Mouse (Mus musculus): ENCODE measurements around the gene Gm47969. TPM values are rescaled to one million over a fixed set of nuclear protein-coding genes. Genes with fewer than 3 reads are reported as not detected.

Gene Gm47969
- polyA plus RNA-seq, 1 experiment = not detected

DNA sequence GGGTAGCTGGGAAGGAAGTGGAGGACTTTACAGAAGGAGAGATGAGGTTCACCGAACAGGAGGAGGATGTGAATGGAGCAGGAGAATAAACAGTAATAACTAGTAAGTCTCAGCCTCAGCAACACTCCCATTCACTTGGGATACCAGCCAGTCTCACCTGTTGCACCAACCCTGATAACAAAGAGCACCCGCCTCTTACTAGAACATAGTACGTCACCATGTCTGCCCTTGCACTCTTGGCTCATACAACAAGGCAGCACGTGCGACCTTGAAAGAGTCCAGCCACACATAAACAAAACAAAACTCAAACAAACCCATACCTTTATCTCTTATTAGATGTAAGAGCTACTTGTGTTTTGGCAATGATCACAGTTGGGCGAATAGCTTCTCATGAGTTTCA, 12.2 kb upstream of the Gm47969 start:
- WGBS = 83% methylated on average over 6 of the region's 6 CpGs
- no peak overlapping the region for H3K27ac ChIP-seq (ENCODE audit: control insufficient read depth, insufficient read depth, low read depth, low read length, poor library complexity)
- H3K4me1 ChIP-seq (ENCODE audit: control insufficient read depth, insufficient read depth, low read length) = no peaks in the 10 kb centered on the region
- no peak overlapping the region for H3K4me3 ChIP-seq (replicated peaks; ENCODE audit: control insufficient read depth, low read depth, low read length)
- TF ChIP-seq CTCF (IDR thresholded peaks at IDR 0.05; ENCODE audit: control insufficient read depth, insufficient read depth, low read length) (no peak), POLR2A (IDR thresholded peaks at IDR 0.05; ENCODE audit: borderline replicate concordance, control insufficient read depth, low read depth, low read length) (no peak)

DNA sequence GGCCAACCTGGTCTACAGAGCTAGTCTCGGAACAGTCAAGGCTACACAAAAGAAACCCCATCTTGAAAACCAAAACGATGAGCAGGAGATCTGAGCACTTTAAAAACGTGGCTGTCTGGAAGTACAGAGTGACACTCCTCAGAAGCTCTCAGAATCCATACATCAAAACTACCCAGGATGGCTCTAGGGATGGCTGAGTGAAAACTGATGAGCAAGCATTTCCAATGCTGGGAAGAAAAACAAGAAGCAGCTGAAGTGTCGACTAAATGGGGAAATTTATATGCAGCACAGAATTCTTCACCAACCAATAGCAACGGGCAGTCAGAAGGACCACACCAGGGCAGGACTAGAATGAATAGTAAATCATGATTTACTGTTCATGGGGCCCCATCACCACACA, 10.2 kb upstream of the Gm47969 start:
- TF ChIP-seq POLR2A (IDR thresholded peaks at IDR 0.05; ENCODE audit: borderline replicate concordance, control insufficient read depth, low read depth, low read length) = no peak
- TF ChIP-seq CTCF (IDR thresholded peaks at IDR 0.05; ENCODE audit: control insufficient read depth, insufficient read depth, low read length) = no peak
- WGBS = 72% methylated on average over 5 of the region's 5 CpGs
- H3K4me1 ChIP-seq (ENCODE audit: control insufficient read depth, insufficient read depth, low read length) = no peaks in the 10 kb centered on the region
- no peak overlapping the region for H3K27ac ChIP-seq (ENCODE audit: control insufficient read depth, insufficient read depth, low read depth, low read length, poor library complexity)
- H3K4me3 ChIP-seq (replicated peaks; ENCODE audit: control insufficient read depth, low read depth, low read length) = no peak overlapping the region

DNA sequence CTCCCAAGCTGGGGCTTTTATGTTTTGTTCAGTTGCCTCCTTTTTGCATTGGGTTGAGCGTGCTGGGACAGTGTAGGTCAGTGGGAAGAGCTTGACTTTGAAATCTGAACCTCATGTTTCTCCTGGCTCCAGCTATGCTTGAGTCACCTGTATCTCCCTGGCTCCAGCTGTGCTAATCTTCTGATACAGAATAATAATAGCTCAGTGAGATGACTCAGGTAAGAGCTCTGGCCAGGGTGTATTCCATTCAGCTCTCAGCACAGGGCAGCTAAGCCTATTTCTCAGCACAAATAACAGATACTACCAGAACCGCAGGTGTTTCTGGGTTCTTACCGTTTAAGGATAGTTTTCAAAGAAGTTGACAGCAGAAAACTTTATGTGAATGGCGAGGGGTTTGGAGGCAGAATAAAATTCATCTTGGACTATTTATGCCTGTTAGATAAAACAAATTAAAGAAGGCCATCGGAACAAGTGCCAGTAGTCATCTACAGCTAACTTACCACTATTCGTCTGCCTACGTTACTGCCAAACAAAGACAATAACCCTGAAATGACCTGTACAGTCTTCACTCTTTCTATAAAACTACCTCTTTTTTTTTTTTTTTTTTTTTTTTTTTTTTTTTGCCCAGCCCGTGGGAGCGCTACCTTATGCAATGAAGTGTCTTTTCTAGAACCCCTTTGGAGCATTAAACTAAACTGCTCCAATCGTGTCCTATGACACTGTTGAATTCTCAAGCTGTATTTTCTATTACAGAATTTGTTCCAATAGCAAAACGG, 7.7 kb upstream of the Gm47969 start:
- no peaks in the 10 kb centered on the region for H3K4me1 ChIP-seq (ENCODE audit: control insufficient read depth, insufficient read depth, low read length)
- TF ChIP-seq CTCF (IDR thresholded peaks at IDR 0.05; ENCODE audit: control insufficient read depth, insufficient read depth, low read length) (no peak), POLR2A (IDR thresholded peaks at IDR 0.05; ENCODE audit: borderline replicate concordance, control insufficient read depth, low read depth, low read length) (no peak)
- H3K27ac ChIP-seq (ENCODE audit: control insufficient read depth, insufficient read depth, low read depth, low read length, poor library complexity) = no peak overlapping the region
- 72% methylated on average over 11 of the region's 11 CpGs for WGBS
- H3K4me3 ChIP-seq (replicated peaks; ENCODE audit: control insufficient read depth, low read depth, low read length) = no peak overlapping the region

DNA sequence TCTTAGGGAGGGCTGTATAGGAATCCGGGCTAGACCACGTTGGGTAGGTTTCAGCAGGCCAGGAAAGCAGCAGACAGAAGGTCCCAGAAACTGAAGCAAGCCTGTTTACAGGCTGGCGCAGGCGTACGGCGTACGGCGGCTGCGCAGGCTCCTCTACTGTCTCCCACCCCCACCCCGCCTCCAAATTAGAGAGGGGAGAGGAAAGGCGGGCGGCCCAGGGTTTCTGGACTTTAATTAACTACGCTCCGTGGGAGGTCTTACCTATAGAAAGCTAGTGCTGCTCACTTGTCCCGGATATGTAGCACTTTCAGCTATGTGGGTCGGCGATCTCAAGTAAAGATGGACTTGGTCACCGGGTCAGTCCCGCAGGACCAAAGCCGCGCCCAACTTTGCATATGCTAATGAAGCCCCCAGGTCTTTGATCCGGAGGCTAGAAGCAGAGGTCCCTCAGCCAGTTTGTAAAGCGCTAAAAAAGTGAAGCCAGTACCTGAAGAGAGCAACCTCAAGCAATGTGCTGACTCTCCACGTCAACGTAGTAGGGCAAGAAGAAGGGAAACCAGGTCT, 6.5 kb upstream of the Gm47969 start, which contains the start of gene Slc19a3:
Slc19a3 (minus strand) TSS at position 340 of the 564 bp plus-strand sequence.
- H3K4me1 ChIP-seq (ENCODE audit: control insufficient read depth, insufficient read depth, low read length) = no peaks in the 10 kb centered on the region
- no peak within 1 kb of the TSS for H3K27ac ChIP-seq (ENCODE audit: control insufficient read depth, insufficient read depth, low read depth, low read length, poor library complexity)
- no peak for TF ChIP-seq POLR2A (IDR thresholded peaks at IDR 0.05; ENCODE audit: borderline replicate concordance, control insufficient read depth, low read depth, low read length)
- no peak for TF ChIP-seq CTCF (IDR thresholded peaks at IDR 0.05; ENCODE audit: control insufficient read depth, insufficient read depth, low read length)
- WGBS = under 1% methylated on average over 25 of the region's 25 CpGs
- no peak within 1 kb of the TSS for H3K4me3 ChIP-seq (replicated peaks; ENCODE audit: control insufficient read depth, low read depth, low read length)

DNA sequence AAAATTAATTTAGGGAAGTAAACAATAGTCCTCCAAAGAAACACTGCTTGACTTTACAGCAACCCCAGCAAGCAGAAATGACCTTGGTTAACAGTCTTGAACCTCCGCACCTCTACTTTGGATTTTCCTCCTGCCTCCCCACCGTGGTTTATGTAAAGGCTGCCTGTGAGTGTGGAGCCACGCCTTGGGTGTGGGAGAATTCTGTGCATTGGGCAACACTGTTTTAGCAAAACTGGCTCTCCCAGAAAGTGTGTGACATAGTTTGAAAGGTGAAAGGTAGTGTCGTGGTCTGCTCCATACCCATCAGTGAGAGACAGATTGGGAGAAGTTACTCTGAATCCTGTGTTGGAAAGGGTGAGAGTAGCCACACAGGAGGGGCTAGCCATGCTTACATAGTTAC, 5.7 kb upstream of the Gm47969 start:
- Histone ChIP-seq H3K4me1 (ENCODE audit: control insufficient read depth, insufficient read depth, low read length) (no peaks in the 10 kb centered on the region), H3K4me3 (replicated peaks; ENCODE audit: control insufficient read depth, low read depth, low read length) (no peak overlapping the region), H3K27ac (ENCODE audit: control insufficient read depth, insufficient read depth, low read depth, low read length, poor library complexity) (no peak overlapping the region)
- 64% methylated on average over 4 of the region's 4 CpGs for WGBS
- TF ChIP-seq CTCF (IDR thresholded peaks at IDR 0.05; ENCODE audit: control insufficient read depth, insufficient read depth, low read length) (no peak), POLR2A (IDR thresholded peaks at IDR 0.05; ENCODE audit: borderline replicate concordance, control insufficient read depth, low read depth, low read length) (no peak)

DNA sequence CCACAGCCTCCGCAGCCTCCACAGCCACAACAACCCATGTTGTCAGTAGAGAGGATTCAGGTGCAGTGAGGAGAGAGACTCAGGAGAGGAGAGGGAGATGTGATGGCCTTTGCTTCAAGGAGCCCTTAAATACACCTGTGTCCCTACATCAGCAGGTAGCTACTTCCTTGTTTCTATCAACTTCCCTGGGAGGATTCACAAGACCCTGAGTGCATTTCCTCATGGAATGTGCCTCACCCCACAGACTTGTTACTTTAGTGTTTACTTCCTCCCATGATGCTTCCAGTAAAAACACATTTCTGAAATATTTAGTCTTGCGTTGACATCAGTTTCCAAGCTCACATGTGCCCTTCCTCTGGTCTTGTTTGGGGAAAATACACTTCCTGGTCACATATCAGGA, 2.4 kb upstream of the Gm47969 start, which contains the start of gene Krtap28-10:
Krtap28-10 (minus strand) TSS at position 101 of the 400 bp plus-strand sequence.
- Histone ChIP-seq H3K4me1 (ENCODE audit: control insufficient read depth, insufficient read depth, low read length) (no peaks in the 10 kb centered on the region), H3K27ac (ENCODE audit: control insufficient read depth, insufficient read depth, low read depth, low read length, poor library complexity) (no peak within 1 kb of the TSS), H3K4me3 (replicated peaks; ENCODE audit: control insufficient read depth, low read depth, low read length) (no peak within 1 kb of the TSS)
- TF ChIP-seq CTCF (IDR thresholded peaks at IDR 0.05; ENCODE audit: control insufficient read depth, insufficient read depth, low read length) (no peak), POLR2A (IDR thresholded peaks at IDR 0.05; ENCODE audit: borderline replicate concordance, control insufficient read depth, low read depth, low read length) (no peak)
- 82% methylated on average over 2 of the region's 2 CpGs for WGBS

DNA sequence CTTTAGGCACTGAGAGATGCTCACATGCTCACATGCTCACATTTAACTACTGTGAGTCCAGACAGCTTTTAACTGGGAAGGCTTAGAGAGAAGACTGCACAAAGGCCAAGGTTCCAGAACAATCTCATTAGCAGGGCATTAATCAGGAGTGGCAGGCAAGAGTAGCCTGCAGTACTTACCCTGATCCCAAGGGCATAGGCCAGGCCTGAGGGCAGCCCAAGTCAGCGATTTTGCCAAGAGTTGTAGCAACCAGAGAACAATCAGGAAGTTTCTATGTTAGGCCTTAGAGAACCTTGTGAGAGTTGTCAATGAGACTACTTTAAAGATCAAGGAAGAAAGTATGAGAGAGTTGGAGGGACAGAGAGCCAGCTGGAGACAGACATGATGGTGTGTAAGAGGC, 13.7 kb downstream of the Gm47969 start:
- no peak overlapping the region for H3K4me3 ChIP-seq (replicated peaks; ENCODE audit: control insufficient read depth, low read depth, low read length)
- no peak overlapping the region for H3K27ac ChIP-seq (ENCODE audit: control insufficient read depth, insufficient read depth, low read depth, low read length, poor library complexity)
- TF ChIP-seq CTCF (IDR thresholded peaks at IDR 0.05; ENCODE audit: control insufficient read depth, insufficient read depth, low read length) (no peak), POLR2A (IDR thresholded peaks at IDR 0.05; ENCODE audit: borderline replicate concordance, control insufficient read depth, low read depth, low read length) (no peak)
- no peaks in the 10 kb centered on the region for H3K4me1 ChIP-seq (ENCODE audit: control insufficient read depth, insufficient read depth, low read length)
- 76% methylated on average over 1 of the region's 1 CpGs for WGBS

DNA sequence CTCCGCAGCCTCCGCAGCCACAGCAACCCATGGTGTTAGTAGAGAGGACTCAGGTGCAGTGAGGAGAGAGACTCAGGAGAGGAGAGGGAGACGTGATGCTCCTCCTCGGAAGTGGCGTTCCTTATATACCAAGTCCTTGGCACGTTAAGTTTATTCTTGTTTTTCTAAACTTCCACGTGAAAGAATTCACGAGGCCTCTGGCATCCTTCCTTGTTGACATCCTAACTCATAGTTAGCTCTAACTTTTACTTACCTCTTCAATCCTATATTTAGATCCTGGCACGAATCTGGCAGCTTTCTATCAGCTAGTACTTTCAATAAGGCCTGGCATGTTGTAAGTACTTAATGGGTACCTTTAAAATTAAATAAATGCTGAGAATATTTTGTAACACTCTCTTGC, 14.5 kb downstream of the Gm47969 start, which contains the start of gene A030005K14Rik:
A030005K14Rik (minus strand) TSS at position 101 of the 400 bp plus-strand sequence.
- no peak within 1 kb of the TSS for H3K27ac ChIP-seq (ENCODE audit: control insufficient read depth, insufficient read depth, low read depth, low read length, poor library complexity)
- WGBS = 82% methylated on average over 9 of the region's 9 CpGs
- no peak within 1 kb of the TSS for H3K4me3 ChIP-seq (replicated peaks; ENCODE audit: control insufficient read depth, low read depth, low read length)
- TF ChIP-seq POLR2A (IDR thresholded peaks at IDR 0.05; ENCODE audit: borderline replicate concordance, control insufficient read depth, low read depth, low read length) (no peak), CTCF (IDR thresholded peaks at IDR 0.05; ENCODE audit: control insufficient read depth, insufficient read depth, low read length) (no peak)
- H3K4me1 ChIP-seq (ENCODE audit: control insufficient read depth, insufficient read depth, low read length) = no peaks in the 10 kb centered on the region
